Mouse (Mus musculus): ENCODE data around the gene Arhgef2.

The Arhgef2 gene

DNA sequence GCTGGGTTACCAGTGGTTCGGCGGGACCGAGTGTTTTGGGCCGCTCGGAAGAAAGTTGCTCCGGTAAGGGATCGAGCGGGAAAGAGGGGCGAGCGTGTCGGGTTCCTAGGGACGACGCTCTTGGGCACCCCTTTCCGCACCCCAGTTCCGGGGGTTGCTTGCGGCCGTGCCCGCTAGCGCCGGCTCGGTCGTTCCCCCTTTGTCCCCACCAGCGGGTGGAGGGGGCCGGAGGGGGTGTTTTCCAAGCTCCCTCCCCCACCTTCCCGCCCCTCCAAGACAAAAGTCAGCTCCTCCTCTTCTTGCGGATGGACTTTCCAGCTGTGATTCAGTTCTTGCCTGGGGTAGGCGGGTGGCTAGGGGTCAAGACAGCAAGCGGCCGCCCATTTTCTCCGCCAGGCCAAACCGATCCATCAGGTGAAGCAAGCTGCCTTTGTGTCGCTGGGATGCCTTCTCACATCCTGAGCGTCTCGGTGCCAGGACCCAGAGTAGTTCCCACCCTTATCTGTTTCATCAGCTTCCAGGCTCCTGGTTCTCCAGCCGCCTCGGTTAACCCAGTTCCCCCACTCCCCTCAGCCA lies 15.9 kb downstream of the Arhgef2 start:
- no peak for DNase-seq (ENCODE audit: low spot score)

DNA sequence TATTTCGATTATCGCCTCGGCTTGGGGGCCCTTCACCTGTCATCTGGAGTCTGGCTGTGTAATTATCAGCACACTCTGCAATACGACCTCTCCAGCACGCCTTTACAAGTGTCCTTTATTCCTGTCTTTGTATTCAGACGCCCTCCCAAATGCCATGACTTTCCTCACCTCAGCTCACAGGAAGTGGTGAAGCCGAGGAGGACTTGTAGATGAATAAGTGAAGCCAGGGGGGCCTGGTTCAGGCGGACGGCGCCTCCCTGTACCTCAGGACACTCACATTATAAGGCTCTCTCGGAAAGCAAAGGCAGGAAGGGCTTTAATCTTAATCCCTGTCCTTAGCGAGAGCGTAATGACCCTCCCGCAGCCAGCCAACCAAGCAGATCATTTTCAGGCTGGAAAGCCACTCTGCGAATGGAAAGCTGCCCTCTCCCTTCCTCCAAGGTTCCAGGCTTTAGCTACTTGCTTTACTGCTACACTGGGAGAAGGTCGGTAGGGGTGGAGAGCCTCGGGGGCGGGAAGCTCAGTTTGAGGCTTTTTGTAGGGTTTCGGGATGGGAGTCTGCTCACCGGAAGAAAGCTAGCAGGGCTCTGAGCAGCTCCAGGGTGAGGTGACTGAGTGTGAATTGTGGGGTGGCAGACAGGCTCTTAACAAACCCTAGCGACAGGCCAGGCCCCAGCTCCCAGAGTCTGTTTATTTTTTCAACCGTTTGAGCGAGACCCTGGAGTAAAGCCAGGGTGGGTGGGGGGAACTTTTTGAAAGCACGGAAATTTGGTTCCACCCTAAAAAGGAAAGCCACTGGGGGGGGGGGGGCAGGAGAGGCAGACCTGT lies 16.6 kb downstream of the Arhgef2 start:
- DNase-seq (ENCODE audit: low spot score), result no peak

DNA sequence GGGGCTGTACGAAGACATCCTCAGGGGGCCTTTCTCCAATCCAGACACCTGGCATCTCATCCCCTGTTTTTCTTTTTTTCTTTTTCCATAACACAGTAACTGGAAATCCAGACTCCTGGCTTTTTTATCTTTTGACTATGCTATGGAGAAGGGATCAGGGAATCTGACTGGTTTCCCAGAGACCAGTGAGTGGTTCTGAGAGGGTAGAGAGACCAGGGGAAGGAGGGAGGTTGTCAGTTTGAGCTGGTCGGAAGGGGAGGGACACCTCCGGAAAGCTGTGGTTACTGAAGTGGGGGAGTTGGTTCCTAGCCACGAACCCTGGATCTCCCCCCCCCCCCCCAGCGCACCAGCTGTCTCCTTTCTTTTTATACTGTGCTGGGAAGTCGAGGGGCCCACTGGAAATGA lies 17.2 kb downstream of the Arhgef2 start:
- DNase-seq (ENCODE audit: low spot score), result no peak

- DNase-seq (ENCODE audit: low spot score), result no peak
Measured at GRCm38 (mm10) chr3:88623346-88624135, 17.8 kb downstream of the Arhgef2 start.

DNA sequence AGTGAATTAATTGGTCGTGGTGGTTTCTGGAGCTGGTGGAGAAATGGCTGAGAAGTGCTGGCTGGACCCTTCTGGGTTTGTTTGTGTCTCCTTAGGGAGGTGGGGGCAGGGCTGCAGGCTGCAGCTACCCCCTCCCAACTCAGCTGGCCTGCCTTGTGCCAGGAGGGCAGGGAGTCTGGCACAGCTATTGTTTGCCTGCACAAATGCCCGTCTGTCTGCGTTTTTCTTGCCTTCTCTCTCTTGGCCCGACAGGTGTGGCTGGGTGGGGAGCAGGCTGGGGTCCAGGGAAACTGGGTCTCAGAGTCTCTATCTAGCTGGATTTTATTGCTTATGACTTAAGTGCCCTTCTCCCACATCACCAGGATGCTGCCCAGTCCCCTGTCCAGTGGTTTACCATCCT lies 18.6 kb downstream of the Arhgef2 start:
- DNase-seq (ENCODE audit: low spot score), result no peak

DNA sequence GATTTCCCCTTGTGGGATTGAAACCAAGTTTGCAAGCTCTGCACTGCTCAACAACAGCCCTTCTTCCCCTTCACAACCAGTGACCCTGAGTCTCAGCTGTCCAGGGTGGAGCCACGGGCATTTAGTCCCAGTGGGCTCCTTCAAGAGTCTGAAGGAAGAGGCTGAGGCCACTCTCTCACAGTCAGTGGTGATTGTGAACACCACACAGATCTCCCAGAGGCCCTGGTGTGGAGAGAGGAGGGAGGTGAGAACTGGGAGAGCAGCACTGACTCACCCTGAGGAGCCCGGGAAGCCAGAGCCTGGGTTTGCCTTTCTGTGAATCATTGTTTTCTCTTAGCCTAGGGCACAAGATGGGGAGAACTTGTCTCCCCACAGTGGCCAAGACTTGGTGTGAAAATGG lies 19.2 kb downstream of the Arhgef2 start:
- no peak for DNase-seq (ENCODE audit: low spot score)

DNA sequence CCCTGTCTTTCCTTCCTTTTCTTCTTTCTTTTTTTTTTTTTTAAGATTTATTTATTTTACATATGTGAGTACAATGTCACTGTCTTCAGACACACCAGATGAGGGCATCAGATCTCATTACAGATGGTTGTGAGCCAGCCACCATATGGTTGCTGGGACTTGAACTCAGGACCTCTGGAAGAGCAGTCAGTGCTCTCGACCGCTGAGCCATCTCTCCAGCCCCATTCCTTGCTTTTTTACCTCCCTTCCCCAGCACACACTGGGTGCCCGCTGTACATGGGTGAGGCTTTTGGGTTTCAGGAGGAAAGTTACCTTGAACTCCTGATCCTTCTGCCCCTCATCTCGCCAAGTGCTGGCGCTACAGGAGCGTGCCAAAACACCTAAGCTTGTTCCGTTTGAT lies 19.8 kb downstream of the Arhgef2 start:
- DNase-seq (ENCODE audit: low spot score), result no peak

- no peak for DNase-seq (ENCODE audit: low spot score)
Measured at GRCm38 (mm10) chr3:88626316-88626715, 20.6 kb downstream of the Arhgef2 start.

- no peak for DNase-seq (ENCODE audit: low spot score)
Measured at GRCm38 (mm10) chr3:88627114-88627513, 21.3 kb downstream of the Arhgef2 start.

- DNase-seq (ENCODE audit: low spot score), result no peak
Measured at GRCm38 (mm10) chr3:88627535-88627934, 21.8 kb downstream of the Arhgef2 start.

- no peak for DNase-seq (ENCODE audit: low spot score)
Measured at GRCm38 (mm10) chr3:88628766-88629165, 23.0 kb downstream of the Arhgef2 start.

DNA sequence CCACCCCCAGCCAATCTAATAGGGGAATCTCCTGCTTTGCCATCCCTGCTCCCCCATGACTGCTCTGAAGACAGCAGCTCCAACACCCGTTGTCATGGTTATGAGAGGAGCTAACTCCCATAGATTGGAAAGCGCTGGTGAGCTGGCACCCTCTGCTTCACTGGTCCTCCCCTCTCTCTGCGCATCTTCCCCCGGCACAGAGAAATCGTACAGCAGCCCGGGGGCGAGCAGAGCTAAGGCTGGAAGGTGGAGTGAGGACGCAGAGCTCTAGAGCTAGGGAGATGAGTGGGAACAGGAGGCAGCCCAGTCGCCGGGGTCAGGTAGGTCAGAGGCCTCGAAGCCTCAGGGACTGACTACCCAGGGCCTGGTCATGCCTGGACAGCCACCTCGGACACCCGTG lies 23.5 kb downstream of the Arhgef2 start:
- no peak for DNase-seq (ENCODE audit: low spot score)

GRCm38 (mm10) chr3:88630018-88630417 lies 24.3 kb downstream of the Arhgef2 start:
- no peak for DNase-seq (ENCODE audit: low spot score)

DNA sequence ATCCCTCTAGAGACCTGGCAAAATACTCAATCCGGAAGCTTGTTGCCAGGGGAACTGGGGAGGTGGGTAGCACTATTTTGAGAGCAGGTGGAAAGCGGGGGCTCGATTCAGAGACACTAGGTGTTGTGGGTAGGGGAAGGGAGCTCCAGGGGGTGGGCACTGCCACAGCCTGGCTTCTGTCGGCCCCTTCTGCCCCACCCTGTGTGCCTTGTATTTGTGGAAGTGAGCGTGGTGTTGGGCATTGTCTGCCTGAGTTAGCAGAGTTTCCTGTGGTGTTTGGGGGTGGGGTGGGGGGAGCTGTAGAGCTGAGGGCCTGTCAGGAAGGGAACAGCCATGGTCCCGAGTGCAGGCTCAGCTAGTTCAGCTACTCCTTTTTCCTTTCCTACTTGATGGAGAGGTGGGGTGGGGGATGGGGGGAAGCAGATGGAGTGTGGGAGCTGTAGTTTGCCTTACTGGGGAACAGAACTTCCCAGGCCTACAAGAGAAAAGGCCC lies 25.1 kb downstream of the Arhgef2 start:
- no peak for DNase-seq (ENCODE audit: low spot score)

DNA sequence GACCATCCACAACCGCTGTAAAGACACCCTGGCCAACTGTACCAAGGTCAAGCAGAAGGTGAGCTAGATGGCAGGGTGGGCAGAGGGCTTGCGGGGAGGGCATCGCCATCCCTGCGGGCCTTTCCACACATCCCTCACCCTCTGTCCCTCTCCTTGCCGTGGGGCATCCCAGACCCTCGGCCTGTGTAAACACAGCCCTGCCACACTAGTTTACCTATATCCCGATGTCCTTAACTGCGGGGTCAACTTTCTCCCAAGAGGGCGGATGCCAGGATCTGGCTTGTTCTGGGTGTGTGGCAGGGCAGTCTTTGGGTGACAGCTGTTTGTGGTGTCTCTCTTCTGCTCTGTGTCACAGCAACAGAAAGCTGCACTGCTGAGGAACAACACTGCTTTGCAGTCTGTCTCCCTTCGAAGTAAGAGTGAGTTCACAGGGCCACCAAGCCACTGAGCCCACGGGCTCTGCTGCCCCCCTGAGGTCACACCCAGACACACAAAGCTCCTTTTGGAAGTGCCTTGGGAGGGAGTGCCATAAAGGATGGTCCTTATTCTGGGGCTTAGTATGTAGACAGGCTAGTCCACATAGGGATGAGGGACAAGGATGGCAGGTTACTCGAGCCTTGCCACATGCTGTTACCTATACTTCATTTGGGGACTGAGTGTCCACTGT lies 26.3 kb downstream of the Arhgef2 start:
- DNase-seq (ENCODE audit: low spot score), result no peak

GRCm38 (mm10) chr3:88633056-88633455 lies 27.3 kb downstream of the Arhgef2 start:
- no peak for DNase-seq (ENCODE audit: low spot score)

DNA sequence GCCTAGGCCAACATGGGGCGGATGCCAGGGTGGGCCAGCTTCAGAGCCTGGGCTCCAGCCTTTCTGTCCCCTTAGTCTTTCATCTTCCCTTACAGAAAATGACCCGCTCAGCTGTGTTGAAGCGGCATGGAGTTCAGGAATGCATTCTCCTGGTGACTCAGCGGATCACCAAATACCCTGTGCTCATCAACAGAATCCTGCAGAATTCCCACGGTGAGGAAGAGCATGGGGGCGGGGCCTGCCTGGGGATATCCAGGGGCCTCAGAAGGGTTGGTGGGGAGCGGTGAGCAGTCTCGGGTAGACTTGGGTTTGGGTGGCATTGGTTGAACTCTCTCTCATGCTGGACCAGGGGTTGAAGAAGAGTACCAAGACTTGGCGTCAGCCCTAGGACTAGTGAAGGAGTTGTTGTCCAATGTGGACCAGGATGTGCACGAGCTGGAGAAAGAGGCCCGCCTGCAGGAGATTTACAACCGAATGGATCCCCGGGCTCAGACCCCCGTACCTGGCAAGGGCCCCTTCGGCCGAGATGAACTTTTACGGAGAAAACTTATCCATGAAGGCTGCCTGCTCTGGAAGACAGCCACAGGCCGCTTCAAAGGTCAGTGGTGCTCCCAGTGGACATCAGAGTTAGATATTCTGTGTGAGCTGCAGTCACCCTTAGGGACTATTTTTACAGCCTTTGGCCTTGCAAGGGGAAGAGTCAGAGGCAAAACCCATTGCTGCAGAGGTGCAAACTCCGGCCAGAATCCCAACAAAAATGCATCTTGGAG lies 29.9 kb downstream of the Arhgef2 start:
- DNase-seq (ENCODE audit: low spot score), result no peak

DNA sequence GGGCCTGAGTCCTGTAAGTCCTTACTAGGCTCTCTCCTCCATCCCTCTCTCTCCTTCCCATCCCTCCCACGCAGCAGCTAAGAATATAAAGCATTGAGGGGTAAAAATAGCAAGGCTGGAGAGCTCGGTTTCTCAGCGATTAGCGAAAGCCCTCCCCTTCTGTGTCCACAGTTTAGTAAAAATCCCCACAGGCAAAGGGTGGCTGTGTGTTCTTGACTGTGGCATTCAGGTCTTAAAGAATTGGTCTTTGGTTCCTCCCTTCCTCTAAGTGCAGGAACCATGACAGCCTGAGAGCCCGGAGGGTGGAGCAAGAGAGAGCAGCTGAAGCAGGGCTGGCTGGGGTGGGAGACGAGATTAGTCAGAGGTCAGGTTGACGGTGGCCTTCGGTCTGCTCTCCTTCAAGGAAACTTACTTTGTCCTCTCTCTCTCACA lies 30.8 kb downstream of the Arhgef2 start:
- DNase-seq (ENCODE audit: low spot score), result no peak

GRCm38 (mm10) chr3:88637134-88637533 lies 31.4 kb downstream of the Arhgef2 start:
- DNase-seq (ENCODE audit: low spot score), result no peak

GRCm38 (mm10) chr3:88639239-88639638 lies 33.5 kb downstream of the Arhgef2 start:
- no peak for DNase-seq (ENCODE audit: low spot score)

DNA sequence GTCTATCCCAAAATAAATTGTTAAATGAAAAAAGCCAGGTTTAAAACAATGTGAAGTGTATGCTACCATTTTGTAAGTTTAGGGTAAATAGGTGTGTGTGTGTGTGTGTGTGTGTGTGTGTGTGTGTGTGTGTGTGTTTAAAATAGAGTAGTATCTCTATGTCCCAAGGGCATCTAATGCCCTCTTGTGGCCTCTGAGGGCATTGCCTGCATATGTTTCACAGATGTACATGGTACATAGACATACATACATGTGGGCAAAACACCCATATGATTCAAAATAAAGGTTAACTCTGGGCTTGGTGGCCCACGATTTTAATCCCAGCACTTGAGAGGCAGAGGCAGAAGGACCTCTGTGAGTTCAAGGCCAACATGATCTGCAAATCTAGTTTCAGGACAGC lies 34.9 kb downstream of the Arhgef2 start:
- DNase-seq (ENCODE audit: low spot score), result no peak
